Mouse (Mus musculus): ENCODE measurements around the gene Agpat1.
A peak's percentile ranks its signal among the peaks of the same experiment; 100 is the strongest.

Gene Agpat1

DNA sequence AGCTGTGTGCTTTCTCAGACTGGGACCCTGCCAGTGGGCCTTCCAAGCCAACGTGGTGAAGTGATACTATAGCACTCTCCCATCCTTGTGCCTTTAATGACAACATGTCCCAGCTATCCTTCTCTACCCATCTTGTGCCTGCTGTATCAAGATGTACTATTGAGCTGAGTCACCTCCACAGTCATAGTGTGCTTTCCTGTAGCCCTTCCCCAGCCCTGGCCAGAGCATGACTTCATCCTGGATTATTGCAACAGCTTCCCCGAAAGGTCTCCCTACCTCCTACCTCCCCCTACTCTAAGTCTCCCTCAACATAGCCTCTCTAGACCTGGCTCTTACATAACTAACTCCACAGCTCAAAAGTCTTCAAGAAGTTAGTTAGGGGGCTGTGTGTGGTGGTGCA lies 31.6 kb downstream of the Agpat1 start:
- no peak for DNase-seq (ENCODE audit: low spot score)

DNA sequence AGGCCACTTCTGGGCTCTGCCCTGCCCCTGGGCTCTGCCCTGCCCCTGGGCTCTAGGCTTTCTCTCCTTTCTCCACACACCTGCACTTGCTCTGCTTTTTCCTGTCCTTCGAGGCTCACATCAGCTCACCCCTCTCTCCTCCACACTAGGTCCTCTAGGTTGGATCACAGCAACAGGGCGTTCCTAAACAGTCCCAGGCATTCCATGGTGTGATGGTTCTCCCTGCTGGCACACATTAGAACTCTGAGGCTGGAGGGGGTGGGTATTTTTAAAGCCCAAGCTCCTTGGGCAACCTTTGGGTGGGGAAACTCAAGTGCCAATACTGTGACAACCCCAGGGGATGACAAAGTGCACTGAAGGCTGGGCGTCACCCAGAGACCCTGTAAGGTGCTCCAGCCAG lies 33.4 kb downstream of the Agpat1 start:
- no peak for DNase-seq (ENCODE audit: low spot score)

DNA sequence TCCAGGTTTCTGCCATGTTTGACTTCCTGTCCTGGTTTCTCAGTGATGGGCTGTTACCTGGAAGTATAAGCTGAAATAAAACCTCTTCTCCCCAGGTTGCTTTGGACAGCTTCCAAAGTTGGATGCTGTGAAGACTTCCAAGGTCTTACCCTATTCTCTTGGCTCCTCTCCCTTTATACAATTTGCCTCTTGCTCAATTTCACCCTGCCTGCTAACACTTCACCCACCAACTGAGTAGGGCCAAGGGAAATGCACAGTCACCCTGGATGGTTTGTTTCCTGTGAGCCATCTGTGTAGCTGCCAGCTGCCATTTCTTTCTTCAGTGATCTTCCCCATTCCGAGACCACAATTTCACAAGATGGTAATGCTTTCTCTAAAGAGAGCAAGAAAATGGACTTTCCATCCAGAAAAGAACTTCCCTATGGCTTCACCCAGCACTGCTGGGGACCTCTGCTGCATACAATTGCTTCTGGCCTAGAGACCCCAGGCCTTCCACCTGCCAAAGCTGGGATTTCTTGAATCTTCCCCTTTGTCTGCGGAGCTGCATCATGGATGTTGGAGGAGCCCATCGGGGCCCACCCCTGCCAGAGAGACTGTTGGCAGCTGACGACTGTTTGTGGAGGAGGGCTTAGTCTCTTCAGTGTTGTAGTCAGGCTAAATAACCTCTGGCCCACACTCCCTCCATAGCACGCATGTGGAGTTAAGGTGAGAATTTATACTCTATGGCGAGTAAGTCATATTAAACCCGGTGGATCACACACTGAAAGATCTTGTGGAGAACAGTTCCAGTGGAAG lies 35.6 kb downstream of the Agpat1 start:
- DNase-seq (ENCODE audit: low spot score), result no peak

DNA sequence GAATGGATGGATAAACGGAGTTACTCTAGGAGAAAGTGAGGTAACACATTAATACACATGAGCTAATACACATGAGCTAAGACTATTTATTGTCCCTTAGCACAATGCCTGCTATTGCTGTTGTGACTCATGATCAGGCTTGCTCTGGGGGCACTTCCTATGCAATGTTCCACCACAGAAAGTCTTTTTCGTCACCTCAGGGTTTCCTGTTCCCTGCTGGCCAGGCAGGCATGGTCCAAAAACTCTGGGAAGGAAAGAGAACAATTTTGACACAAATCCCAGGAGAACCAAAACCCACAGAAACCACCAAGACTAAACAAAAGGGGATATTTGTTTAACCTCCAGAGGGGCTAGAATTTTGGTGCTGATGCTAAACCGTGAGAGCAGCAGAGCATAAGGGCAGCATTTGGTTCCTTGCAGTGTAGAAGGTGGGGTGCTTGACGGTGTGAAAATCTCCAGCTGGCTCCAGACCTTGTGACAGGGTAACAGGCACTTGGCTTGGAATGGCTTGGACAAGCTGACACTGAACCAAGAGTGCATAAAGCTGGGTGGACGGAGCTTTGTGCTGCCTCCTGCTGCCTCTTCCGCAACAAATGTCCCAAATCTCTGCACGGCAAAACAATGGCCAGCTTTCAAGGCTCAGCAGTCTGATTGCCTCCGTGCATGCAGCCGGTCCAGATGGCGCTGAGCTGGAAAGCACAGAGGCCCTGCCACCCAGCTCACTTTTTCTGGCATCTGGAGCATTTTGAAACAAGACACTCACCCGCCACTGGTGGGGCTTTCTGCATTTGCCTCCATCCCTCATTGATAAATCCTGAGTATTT lies 36.9 kb downstream of the Agpat1 start:
- DNase-seq (ENCODE audit: low spot score), result no peak

DNA sequence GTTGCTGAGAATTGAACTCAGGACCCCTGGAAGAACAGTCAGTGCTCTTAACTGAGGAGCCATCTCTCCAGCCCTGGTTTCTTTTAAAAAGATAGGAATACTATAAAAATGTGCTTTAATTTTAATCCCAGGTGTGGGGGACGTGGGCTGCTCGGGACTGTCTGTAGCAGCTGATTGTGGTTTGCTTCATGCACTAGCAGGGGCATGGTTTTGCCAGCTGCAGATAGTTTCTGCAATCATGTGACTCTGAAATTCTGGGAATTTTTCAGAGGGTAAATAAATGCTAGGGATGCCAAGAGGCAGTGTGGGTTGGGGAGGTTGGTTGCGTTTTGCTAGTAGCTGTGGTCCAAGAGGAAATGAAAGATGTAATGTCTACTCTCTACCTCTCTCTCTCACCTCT lies 37.9 kb downstream of the Agpat1 start:
- no peak for DNase-seq (ENCODE audit: low spot score)

DNA sequence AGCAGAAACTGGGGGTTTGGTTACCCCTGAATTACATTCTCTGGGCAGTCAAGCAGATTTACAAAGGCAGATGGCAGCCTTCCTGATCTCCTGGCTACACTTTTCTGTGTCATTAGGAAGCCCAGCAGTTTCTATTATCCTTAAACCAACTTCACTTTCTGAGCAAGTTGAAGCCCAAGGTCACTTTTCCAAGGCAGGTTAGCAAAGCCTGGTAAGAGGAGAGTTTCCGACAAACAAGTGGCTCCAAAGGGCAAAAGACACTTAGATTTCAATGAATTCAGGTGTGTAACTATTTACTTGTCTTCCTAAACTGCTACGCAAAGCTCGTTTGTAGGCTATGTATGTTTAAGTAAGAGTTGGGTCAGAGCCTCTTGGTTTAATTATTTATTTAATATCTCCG lies 39.3 kb downstream of the Agpat1 start:
- DNase-seq (ENCODE audit: low spot score), result no peak

DNA sequence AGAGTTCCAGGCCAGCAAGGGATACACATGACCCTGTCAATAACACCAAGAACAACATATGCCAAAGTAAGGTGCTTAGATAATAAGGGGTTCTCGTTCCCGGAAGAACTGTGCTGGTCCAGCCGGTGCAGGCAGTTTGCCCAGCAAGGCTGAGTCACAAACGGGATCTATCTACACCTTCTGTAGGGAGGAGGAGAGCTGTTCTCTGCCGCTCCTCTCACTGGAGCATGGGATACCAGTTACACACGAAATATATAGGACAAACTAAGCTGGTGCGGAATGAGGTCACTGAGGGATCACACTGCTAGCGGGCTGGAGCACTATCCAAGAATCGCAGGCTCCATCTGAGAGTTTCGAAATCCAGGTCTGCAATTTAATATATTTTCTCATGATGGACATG lies 39.9 kb downstream of the Agpat1 start:
- no peak for DNase-seq (ENCODE audit: low spot score)

DNA sequence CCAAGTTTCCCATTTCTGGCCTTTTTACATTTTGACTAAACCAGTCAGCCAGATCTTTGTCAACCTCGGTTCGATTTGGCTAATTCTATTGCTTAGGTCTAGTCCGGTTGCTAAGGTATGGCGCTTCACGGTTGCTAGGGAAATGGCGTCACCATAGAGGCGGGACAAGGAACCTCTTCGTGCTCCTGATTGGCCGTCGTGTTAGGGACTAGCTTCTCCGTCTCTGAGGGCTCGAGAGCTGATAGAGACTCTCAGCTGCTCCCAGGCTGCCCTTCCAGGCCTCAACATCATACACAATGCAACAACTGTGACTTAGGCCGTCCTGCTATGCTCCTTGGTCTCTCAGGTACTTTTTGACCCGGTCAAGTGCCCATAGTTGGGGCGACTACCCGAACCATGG lies 40.5 kb downstream of the Agpat1 start, which contains the start of gene Fkbpl:
Gene Fkbpl, plus strand, starts transcription at position 157 of the 400 bp plus-strand sequence.
- peak; percentile 88 for DNase-seq (ENCODE audit: low spot score)

DNA sequence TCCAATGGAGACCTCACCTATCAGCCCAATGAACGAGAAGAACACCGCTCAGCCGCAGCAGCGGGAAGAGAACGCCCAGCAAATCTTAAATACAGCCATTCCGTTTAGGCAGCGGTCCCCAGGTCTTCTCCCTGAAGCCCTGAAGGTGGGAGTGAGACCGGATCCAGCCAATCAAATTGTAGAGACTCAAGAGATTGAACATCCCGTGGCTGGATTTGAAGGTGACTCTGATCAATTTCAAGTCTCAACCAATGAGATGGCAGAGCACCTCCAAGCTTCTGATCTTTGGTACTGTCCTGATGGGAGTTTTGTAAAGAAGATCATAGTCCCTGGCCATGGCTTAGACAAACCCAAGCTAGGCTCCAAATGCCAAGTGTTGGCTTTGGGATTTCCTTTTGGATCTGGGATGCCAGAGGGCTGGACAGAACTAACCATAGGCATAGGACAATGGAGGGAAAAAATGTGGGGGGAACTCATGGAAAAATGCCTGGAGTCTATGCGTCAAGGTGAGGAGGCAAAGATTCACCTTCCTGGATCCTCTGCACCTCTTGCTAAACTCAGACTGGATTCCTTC lies 41.3 kb downstream of the Agpat1 start:
- DNase-seq (ENCODE audit: low spot score), result no peak

DNA sequence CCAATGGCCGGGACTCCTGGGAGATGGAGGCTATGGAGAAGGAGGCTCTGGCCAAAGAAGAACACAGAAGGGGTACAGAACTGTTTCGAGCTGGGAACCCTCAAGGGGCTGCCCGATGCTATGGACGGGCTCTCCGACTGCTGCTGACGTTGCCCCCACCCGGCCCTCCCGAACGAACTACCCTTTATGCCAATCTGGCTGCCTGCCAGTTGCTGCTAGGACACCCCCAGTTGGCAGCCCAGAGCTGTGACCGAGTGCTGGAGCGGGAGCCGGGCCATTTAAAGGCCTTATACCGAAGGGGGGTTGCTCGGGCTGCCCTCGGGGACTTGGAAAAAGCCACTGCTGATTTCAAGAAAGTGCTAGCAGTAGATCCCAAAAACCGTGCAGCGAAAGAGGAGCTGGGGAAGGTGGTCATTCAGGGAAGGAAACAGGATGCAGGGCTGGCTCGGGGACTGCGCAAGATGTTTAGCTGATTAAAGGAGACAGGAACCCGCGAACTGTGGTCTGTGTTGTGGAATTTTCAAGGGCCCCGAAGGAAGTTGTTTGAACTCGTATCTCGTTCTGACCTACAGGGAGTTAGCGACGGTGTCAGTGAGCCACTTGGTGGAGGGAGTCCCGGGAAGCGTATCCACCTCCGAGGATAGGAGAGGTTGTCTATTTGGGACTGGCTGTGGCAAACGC lies 41.9 kb downstream of the Agpat1 start:
- no peak for DNase-seq (ENCODE audit: low spot score)

DNA sequence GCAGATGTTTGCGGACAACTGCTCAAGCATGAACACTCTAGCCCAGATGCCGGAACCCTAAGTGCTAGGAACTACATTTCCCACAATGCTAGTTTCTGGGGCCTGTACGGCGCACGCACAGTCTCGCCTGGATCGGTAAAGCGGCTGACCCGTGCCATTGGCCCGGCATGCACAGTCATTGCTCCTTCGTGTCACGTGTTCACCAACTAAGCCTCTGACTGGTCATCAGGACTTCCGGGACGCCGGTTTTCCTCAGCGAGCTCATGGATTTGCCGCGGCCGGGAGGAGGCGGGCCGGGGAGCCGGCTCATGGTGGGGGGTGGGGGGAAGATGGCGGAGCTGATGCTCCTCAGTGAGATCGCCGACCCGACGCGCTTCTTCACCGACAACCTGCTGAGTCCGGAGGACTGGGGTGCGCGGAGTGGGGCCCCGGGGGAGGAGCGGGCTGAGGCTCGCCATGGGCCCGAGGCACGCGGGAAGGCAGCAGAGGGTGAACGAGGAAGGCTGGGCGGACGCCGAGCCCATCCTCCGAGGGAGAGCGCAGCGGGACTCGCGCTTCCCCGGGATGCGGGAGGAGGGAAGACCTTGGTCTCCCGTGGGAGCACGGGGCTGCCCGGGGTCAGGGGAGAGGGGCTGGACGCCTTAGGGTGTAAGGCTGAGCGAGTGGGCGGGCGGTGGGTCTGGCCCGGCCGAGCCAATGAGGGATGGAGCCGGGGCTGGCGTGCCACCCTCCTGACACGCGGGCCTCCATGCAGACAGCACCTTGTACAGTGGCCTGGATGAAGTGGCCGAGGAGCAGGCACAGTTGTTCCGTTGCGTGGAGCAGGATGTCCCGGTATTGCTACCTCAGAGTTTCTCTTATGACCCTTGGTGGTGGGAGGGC lies 43.1 kb downstream of the Agpat1 start, which contains the start of gene Atf6b:
Gene Atf6b, plus strand, starts transcription at position 241 of the 882 bp plus-strand sequence.
- peak; percentile 85 for DNase-seq (ENCODE audit: low spot score)

DNA sequence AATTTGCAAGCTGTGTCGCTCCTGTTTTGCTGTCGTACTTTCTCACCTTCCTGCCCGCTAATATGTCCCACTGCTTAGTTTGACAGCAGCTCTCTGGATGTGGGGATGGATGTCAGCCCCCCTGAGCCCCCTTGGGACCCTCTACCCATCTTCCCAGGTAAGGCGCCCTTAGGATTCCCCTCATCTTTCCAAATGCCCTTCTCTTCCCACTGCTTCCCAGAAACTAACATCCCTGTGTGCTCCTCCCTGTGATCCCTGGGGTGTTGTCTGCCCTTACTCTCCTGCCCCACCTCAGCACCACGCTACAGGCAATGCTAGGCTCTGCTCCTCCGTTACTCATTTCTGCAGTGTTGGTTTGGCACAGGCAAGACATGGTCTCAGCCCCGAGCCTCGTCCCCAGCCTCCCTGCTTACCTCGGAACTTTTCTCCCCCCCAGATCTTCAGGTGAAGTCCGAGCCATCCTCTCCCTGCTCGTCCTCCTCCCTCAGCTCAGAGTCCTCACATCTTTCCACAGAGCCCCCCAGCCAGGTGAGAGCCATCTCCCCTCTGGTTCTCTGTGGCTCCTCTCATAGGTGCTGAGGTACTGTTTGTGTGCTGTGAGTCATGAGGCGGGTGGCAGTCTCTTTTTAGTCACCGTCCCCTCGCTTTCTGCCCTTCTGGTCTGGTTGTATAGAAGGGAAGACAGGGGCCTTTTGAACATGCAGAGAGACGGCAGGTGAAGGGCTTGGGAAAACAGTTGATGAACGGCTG lies 44.3 kb downstream of the Agpat1 start:
- no peak for DNase-seq (ENCODE audit: low spot score)

DNA sequence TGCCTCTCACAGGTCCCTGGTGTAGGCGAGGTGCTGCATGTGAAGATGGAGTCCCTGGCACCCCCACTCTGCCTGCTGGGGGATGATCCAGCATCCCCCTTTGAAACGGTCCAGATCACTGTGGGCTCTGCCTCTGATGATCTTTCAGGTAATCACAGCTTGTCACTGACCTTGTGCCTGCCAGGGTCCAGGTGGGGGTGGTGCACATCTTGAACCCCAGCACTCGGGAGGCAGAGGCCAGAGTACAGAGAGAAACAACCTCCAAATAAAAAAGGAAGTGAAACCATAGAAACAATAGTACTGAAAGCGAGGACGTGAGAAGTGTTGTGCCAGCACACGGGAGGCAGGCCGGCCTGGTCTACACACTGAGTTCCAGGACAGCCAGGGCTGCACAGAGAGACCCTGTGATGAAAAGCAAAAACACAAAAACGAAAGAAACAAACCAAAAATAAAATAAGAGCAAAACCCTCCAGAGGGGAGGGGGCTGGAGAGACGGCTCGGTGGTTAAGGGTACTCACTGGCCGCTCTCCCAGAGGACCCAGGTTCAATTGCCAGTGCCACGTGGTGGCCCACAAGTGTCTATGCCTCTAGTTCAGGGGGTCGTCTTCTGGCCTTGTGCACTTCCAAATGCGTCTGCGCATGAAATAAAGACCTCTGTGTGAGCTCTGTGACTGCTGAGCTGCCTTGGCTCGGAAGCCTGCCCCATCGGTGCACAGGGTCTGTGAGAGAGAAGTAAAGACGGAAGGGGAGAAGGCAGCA lies 45.2 kb downstream of the Agpat1 start:
- DNase-seq (ENCODE audit: low spot score), result no peak

DNA sequence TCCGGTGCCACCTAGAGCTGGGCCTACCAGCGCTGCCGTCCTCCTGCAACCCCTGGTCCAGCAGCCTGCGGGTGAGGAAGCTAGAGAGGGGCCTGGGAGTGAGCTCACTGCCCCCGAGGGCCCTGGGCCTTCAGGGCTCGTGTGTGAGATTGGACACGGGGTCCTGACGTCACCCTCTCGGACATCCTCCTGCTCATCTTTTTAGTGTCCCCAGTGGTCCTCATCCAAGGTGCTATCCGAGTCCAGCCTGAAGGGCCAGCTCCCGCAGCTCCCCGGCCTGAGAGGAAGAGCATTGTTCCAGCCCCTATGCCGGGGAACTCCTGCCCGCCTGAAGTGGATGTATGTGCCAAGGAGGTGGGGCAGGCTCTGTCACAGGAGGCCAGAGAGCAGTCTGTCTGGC lies 46.7 kb downstream of the Agpat1 start:
- no peak for DNase-seq (ENCODE audit: low spot score)

DNA sequence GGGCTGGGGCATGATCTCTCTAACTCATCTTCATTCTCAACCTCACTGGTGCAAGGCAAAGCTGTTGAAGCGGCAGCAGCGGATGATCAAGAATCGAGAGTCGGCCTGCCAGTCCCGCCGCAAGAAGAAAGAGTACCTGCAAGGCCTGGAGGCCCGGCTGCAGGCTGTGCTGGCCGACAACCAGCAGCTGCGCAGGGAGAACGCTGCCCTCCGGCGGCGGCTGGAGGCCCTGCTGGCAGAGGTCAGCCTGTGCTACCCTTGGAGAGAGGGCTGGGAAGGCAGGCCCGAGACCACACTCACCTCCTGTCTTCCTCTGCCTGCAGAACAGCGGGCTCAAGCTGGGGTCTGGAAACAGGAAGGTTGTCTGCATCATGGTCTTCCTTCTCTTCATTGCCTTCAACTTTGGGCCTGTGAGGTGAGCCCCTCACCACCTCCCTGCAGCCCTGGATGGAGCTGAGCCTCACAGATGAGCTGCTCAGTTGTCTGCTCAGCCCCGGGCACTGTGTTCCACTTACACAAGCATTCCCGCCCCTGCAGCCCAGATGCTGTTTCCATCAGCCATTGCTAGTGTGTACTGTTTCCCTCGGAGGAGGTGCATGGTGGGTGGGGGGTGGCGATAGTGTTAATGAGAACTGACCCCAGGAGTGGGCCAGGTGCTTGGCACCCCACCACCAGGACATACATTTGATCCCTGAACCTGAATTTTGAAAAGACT lies 47.6 kb downstream of the Agpat1 start:
- DNase-seq (ENCODE audit: low spot score), result no peak

DNA sequence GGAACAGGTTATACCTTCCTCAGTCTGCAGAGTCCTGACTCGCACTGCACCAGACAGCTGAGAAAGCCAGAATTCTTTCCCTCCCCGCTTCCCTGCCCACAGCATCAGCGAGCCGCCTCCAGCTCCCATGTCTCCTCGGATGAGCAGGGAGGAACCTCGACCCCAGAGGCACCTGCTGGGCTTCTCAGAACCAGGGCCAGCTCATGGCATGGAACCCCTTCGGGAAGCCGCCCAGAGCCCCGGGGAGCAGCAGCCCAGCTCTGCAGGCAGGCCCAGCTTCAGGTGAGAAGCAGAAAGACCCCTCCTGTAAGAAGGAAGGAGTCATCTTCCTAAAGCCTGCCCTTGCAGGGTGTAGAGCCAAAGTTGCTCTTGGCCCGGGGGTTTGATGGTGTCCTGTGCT lies 48.5 kb downstream of the Agpat1 start:
- no peak for DNase-seq (ENCODE audit: low spot score)

DNA sequence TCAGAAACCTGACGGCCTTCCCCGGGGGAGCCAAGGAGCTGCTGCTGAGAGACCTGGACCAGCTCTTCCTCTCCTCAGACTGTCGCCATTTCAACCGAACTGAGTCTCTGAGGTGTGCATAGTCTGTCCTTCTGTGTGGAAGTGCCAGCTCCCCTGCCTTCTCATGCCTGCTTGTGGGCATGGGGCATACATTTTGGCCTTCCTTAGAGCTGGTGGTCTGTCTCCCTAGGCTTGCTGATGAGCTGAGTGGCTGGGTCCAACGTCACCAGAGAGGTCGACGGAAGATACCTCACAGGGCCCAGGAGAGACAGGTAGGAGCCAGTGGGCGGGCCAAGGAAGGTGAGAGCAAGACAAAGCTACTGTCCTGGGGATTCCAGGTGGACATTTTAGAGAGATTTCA lies 48.9 kb downstream of the Agpat1 start:
- DNase-seq (ENCODE audit: low spot score), result no peak

DNA sequence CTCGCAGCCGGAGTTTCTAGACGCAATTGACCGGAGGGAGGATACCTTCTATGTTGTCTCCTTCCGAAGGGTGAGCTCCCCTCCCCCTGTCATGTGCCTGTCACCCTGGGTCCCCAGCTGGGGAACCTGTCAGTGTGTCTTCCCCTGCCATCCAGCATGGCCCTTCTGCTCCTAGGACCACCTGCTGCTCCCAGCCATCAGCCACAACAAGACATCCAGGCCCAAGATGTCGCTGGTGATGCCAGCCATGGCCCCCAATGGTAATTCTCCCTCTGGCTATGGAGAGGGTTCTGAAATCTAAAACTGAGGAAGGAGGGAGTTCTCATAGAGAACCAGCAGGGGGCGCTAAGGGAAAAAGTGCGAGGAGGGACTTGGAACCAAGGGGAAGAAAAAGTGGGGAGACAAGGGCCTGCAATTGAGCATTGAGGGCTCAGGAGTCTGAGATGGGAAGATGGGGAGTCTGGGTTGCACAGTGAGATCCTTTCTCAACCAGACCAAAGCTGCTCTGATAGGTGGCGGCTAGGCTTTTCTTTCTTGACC lies 49.8 kb downstream of the Agpat1 start:
- no peak for DNase-seq (ENCODE audit: low spot score)

DNA sequence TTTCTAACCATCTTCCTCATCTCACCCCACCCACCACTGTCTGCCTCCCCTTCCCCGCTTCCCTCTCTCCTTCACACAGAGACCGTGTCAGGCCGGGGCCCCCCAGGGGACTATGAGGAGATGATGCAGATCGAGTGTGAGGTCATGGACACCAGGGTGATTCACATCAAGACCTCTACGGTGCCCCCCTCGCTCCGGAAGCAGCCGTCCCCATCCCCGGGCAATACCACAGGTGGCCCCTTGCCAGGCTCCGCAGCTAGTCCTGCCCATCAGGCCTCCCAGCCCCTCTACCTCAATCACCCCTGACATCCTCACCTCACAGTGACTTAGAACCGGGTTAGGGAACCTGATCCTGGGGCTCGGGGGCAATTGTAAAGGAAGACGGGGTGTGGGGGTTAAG lies 50.3 kb downstream of the Agpat1 start:
- DNase-seq (ENCODE audit: low spot score), result no peak

All from urinary bladder, postnatal 10 days (tissue).